Mouse (Mus musculus): Measurements from ENCODE around the gene D630003M21Rik. TPM values are rescaled to one million over a fixed set of nuclear protein-coding genes. Genes with fewer than 3 reads are reported as not detected.

Gene D630003M21Rik
- 3.1 TPM in 2 replicates for polyA plus RNA-seq (2016; fragmentation: Nextera tagmentation; extraction: Ambion mirVana)

GRCm38 (mm10) chr2:158228670-158229502 lies at the start of gene D630003M21Rik:
Gene D630003M21Rik, minus strand, starts transcription at chr2:158229222.
- under 1% methylated on average over 50 of the region's 55 CpGs for WGBS
- H3K36me3 ChIP-seq (replicated peaks), result no peaks in the 10 kb centered on the region
- H3K9me3 ChIP-seq, result no peaks in the 10 kb centered on the region
- H3K27ac ChIP-seq (replicated peaks), result peak within 1 kb of the TSS; percentile 81
- peak within 1 kb of the TSS; percentile 66 for H3K4me3 ChIP-seq
- H3K4me1 ChIP-seq, result peaks cover 31% of the 10 kb centered on the region
- H3K27me3 ChIP-seq (replicated peaks; ENCODE audit: low read depth, poor library complexity, severe bottlenecking), result peaks cover 47% of the 10 kb centered on the region
- DNase-seq (ENCODE audit: low spot score), result peak; percentile 75

GRCm38 (mm10) chr2:158276878-158277277 lies 47.9 kb upstream of the D630003M21Rik start:
- 72% methylated on average over 4 of the region's 4 CpGs for WGBS
- Histone ChIP-seq H3K36me3 (replicated peaks) (no peaks in the 10 kb centered on the region), H3K9me3 (no peaks in the 10 kb centered on the region), H3K4me3 (no peak overlapping the region), H3K27me3 (replicated peaks; ENCODE audit: low read depth, poor library complexity, severe bottlenecking) (peaks cover 5% of the 10 kb centered on the region; the same call in 1 of the 2 replicates), H3K4me1 (peaks cover 52% of the 10 kb centered on the region), H3K27ac (replicated peaks) (no peak overlapping the region)
- DNase-seq (ENCODE audit: low spot score), result no peak

DNA sequence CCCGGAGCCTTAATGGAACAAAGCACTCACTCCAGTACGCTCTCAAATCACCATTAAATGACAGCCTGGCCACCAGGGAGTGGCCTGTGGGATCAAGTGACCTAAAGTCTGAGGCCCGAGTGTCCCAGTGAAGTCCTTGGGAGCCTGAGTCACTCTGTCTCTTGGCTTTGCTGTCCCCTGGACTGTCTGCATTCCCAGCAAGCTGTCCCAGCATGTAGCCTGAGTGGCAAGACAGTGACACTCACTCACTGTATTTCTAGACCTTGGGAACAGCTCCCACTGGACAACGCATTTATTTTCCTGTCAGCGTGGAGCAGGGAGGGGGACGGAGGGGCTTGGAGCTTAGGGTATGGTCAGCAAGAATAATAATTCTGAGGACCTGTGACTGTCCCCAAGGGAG lies 47.4 kb upstream of the D630003M21Rik start:
- 66% methylated on average over 6 of the region's 6 CpGs for WGBS
- no peak for DNase-seq (ENCODE audit: low spot score)
- Histone ChIP-seq H3K4me1 (peaks cover 47% of the 10 kb centered on the region), H3K36me3 (replicated peaks) (no peaks in the 10 kb centered on the region), H3K27me3 (replicated peaks; ENCODE audit: low read depth, poor library complexity, severe bottlenecking) (0 out of 2 replicates have a peak, but pooled peaks cover 1% of the 10 kb centered on the region), H3K4me3 (no peak overlapping the region), H3K9me3 (no peaks in the 10 kb centered on the region), H3K27ac (replicated peaks) (no peak overlapping the region)

DNA sequence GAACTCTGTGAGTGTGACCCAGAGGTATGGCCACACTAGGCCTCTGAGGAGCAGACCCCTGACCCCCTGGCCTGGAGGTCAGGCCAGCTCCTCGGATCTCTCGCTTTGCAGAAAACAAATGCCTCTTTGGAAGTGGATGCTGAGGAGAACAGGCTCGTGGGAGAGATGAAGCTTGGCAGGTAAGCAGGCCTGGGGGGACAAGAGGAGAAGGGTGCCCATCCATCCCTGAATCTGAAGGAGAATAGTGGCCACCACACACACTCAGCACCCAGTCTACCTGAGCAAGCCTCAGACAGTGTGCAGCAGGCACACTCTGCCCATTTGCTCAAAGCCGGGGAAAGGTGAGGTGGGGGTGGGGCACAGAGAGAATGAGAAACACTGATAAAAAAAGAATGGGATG lies 46.8 kb upstream of the D630003M21Rik start:
- 47% methylated on average over 4 of the region's 4 CpGs for WGBS
- no peak for DNase-seq (ENCODE audit: low spot score)
- Histone ChIP-seq H3K4me3 (no peak overlapping the region), H3K36me3 (replicated peaks) (no peaks in the 10 kb centered on the region), H3K27ac (replicated peaks) (no peak overlapping the region; the same call in 1 of the 2 replicates), H3K9me3 (no peaks in the 10 kb centered on the region), H3K27me3 (replicated peaks; ENCODE audit: low read depth, poor library complexity, severe bottlenecking) (no peaks in the 10 kb centered on the region), H3K4me1 (peaks cover 42% of the 10 kb centered on the region)

GRCm38 (mm10) chr2:158275349-158275748 lies 46.3 kb upstream of the D630003M21Rik start:
- peaks cover 42% of the 10 kb centered on the region for H3K4me1 ChIP-seq
- no peaks in the 10 kb centered on the region for H3K9me3 ChIP-seq
- H3K27ac ChIP-seq (replicated peaks), result no peak overlapping the region
- 91% methylated on average over 3 of the region's 3 CpGs for WGBS
- DNase-seq (ENCODE audit: low spot score), result no peak
- no peaks in the 10 kb centered on the region for H3K27me3 ChIP-seq (replicated peaks; ENCODE audit: low read depth, poor library complexity, severe bottlenecking)
- H3K4me3 ChIP-seq, result no peak overlapping the region
- no peaks in the 10 kb centered on the region for H3K36me3 ChIP-seq (replicated peaks)

DNA sequence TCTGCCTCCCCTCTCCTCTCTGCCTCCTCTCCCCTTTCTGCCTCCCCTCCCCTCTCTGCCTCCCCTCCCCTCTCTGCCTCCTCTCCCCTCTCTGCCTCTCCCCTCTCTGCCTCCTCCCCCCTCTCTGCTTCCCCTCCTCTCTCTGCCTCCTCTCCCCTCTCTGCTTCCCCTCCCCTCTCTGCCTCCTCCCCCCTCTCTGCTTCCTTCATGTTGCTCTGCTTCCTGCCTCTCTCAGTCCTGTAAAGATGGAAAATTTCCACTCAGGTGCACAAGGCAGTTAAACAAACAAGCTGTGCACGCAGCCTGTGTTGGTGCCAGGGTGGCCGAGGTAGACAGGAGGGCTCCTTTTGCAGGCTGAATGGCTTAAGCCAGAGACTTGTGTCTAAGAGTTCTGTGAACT lies 44.6 kb upstream of the D630003M21Rik start:
- peak; percentile 55 for DNase-seq (ENCODE audit: low spot score)
- H3K4me3 ChIP-seq, result no peak overlapping the region
- H3K27me3 ChIP-seq (replicated peaks; ENCODE audit: low read depth, poor library complexity, severe bottlenecking), result no peaks in the 10 kb centered on the region
- 20% methylated on average over 2 of the region's 2 CpGs for WGBS
- H3K27ac ChIP-seq (replicated peaks), result peak overlapping the region; percentile 54
- no peaks in the 10 kb centered on the region for H3K9me3 ChIP-seq
- peaks cover 42% of the 10 kb centered on the region for H3K4me1 ChIP-seq
- no peaks in the 10 kb centered on the region for H3K36me3 ChIP-seq (replicated peaks)

GRCm38 (mm10) chr2:158270017-158270416 lies 41.0 kb upstream of the D630003M21Rik start:
- no peaks in the 10 kb centered on the region for H3K36me3 ChIP-seq (replicated peaks)
- H3K4me3 ChIP-seq, result no peak overlapping the region
- H3K27ac ChIP-seq (replicated peaks), result no peak overlapping the region
- H3K9me3 ChIP-seq, result no peaks in the 10 kb centered on the region
- 76% methylated on average over 8 of the region's 8 CpGs for WGBS
- no peaks in the 10 kb centered on the region for H3K27me3 ChIP-seq (replicated peaks; ENCODE audit: low read depth, poor library complexity, severe bottlenecking)
- H3K4me1 ChIP-seq, result peaks cover 19% of the 10 kb centered on the region
- DNase-seq (ENCODE audit: low spot score), result no peak

DNA sequence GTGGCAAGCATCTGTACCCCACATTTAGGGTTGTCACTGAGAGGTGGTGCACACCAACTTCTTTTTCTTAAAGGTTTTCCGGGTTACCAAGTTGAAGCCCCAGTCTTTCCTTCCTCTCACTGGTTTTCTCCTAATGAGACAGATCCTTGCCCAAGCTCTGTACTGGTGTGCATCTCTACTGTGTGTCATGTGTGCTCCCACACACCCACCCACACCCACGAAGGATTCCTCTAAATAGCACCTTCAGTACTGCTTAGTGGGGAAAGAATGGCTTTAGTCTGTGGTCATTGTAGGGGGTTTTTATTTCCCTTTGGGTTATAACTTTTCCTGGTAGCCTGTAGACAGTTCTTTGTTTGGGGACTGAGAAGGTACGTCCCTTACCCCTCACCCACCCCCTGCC lies 35.9 kb upstream of the D630003M21Rik start:
- 0 out of 2 replicates have a peak, but pooled peaks cover 4% of the 10 kb centered on the region for H3K4me1 ChIP-seq
- no peaks in the 10 kb centered on the region for H3K9me3 ChIP-seq
- no peak for DNase-seq (ENCODE audit: low spot score)
- H3K27me3 ChIP-seq (replicated peaks; ENCODE audit: low read depth, poor library complexity, severe bottlenecking), result peaks cover 3% of the 10 kb centered on the region
- H3K27ac ChIP-seq (replicated peaks), result no peak overlapping the region
- WGBS, result 86% methylated on average over 3 of the region's 3 CpGs
- H3K4me3 ChIP-seq, result no peak overlapping the region
- no peaks in the 10 kb centered on the region for H3K36me3 ChIP-seq (replicated peaks)

- DNase-seq (ENCODE audit: low spot score), result no peak
Observed at GRCm38 (mm10) chr2:158259498-158259897, 30.5 kb upstream of the D630003M21Rik start.

DNA sequence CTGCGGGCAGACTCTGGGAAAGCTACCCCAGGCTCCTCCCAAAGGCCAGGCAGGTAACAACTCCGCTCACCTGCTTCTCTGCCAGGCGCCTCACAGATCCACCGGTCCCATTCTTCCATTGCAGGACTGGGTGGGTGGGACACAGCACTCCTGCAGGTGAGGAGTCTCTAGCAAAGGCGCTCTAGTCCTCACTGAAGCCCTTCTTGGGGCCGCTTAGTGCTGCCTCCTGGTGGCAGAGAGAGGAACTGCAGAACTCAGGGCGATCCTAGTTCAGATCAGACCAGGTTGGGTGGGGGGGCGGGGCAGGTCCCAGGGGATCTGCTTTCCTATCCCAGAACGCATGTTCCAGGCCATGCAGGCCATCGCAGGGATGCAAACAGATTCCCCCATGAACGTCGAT lies 29.8 kb upstream of the D630003M21Rik start:
- WGBS, result 9% methylated on average over 12 of the region's 12 CpGs
- Histone ChIP-seq H3K27me3 (replicated peaks; ENCODE audit: low read depth, poor library complexity, severe bottlenecking) (peaks cover 21% of the 10 kb centered on the region), H3K9me3 (no peaks in the 10 kb centered on the region), H3K4me3 (no peak overlapping the region), H3K36me3 (replicated peaks) (no peaks in the 10 kb centered on the region), H3K4me1 (peaks cover 32% of the 10 kb centered on the region), H3K27ac (replicated peaks) (no peak overlapping the region)
- DNase-seq (ENCODE audit: low spot score), result peak; percentile 84

More at GRCm38 (mm10) chr2:158259498-158259897, 30.5 kb upstream of the D630003M21Rik start:
- 79% methylated on average over 8 of the region's 8 CpGs for WGBS
- Histone ChIP-seq H3K36me3 (replicated peaks) (no peaks in the 10 kb centered on the region), H3K4me1 (peaks cover 35% of the 10 kb centered on the region), H3K9me3 (no peaks in the 10 kb centered on the region), H3K27ac (replicated peaks) (no peak overlapping the region), H3K27me3 (replicated peaks; ENCODE audit: low read depth, poor library complexity, severe bottlenecking) (peaks cover 21% of the 10 kb centered on the region), H3K4me3 (no peak overlapping the region)

DNA sequence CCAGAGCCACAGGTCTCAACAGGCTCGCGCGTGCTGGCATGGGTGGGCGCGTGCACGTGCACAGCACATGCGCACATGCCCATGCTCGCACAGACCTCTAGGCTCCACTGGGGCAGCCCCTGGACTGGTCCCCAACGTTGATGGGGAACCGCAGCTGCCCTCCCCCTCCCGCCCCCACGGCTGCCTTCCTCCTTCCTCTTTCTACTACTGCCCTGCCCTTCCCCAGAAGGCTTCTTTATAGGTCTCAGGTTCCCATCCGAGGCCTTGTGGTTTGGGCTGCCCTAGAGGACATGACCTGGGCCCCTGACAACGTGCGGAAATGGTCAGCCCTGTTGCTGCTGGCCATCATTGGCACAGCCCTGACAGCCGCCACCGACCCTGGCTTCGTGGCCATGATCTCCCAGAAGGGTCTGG lies 29.0 kb upstream of the D630003M21Rik start, which contains the start of gene Bpi:
Gene Bpi, plus strand, starts transcription at position 90 of the 414 bp plus-strand sequence.
- Histone ChIP-seq H3K4me1 (peaks cover 30% of the 10 kb centered on the region), H3K4me3 (0 out of 2 replicates have a peak within 1 kb of the TSS, but pooled peaks have one; percentile 11), H3K36me3 (replicated peaks) (no peaks in the 10 kb centered on the region), H3K9me3 (no peaks in the 10 kb centered on the region), H3K27ac (replicated peaks) (peak within 1 kb of the TSS; percentile 52), H3K27me3 (replicated peaks; ENCODE audit: low read depth, poor library complexity, severe bottlenecking) (peaks cover 17% of the 10 kb centered on the region)
- WGBS, result 61% methylated on average over 18 of the region's 18 CpGs
- DNase-seq (ENCODE audit: low spot score), result peak; percentile 46

- no peak overlapping the region for H3K27ac ChIP-seq (replicated peaks)
- H3K9me3 ChIP-seq, result no peaks in the 10 kb centered on the region
- 22% methylated on average over 5 of the region's 5 CpGs for WGBS
- H3K36me3 ChIP-seq (replicated peaks), result no peaks in the 10 kb centered on the region
- no peak overlapping the region for H3K4me3 ChIP-seq
- DNase-seq (ENCODE audit: low spot score), result peak; percentile 55
- H3K4me1 ChIP-seq, result peaks cover 30% of the 10 kb centered on the region
- H3K27me3 ChIP-seq (replicated peaks; ENCODE audit: low read depth, poor library complexity, severe bottlenecking), result peaks cover 17% of the 10 kb centered on the region
Observed at GRCm38 (mm10) chr2:158256894-158257293, 27.9 kb upstream of the D630003M21Rik start.

- no peak overlapping the region for H3K4me3 ChIP-seq
Observed at GRCm38 (mm10) chr2:158253806-158254205, 24.8 kb upstream of the D630003M21Rik start.

More at GRCm38 (mm10) chr2:158253806-158254205, 24.8 kb upstream of the D630003M21Rik start:
- WGBS, result 79% methylated on average over 5 of the region's 5 CpGs
- Histone ChIP-seq H3K27me3 (replicated peaks; ENCODE audit: low read depth, poor library complexity, severe bottlenecking) (peaks cover 14% of the 10 kb centered on the region), H3K9me3 (no peaks in the 10 kb centered on the region), H3K36me3 (replicated peaks) (no peaks in the 10 kb centered on the region), H3K4me1 (peaks cover 30% of the 10 kb centered on the region), H3K27ac (replicated peaks) (no peak overlapping the region)
- no peak for DNase-seq (ENCODE audit: low spot score)
